In the genomic region with DNA sequence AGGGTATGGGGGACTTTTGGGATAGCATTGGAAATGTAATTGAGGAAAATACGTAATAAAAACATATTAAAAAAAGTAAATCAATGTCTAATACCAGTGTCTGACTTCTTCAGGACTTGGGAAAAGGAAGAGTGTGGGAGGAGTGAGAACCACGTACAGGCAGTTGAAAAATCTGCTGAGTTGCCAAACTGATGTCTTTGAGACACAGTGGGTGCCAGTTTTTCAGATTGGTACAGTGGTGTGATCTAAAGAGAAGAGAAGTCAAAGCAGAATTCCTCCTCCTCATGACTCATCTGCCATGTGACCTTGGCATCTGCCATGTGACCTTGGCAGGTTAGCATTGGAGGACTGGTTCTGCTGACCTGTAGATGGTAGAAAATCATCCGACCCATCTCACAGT, we compare ENCODE assay signal across 17 mouse cellular contexts.
"Had no signal": no experiment of that assay in that cellular context is flagged by ENCODE, and none has a peak within 500 bp of the region (broad histone marks: within the 10 kb centered on the region; RNA-seq: fewer than 3 reads in every experiment).

No protein-coding gene starts in this region.

- DNase-seq: left cerebral cortex, postnatal 4 days; liver; liver, embryonic 13.5 days; liver, postnatal 0 days; lung, adult 18-20 months; lung, adult 2 months; lung, embryonic 14.5 days; lung, postnatal 10 days; lung, postnatal 14 days; lung, postnatal 36 days; lung, postnatal 4 days; midbrain, embryonic 14.5 days had no signal

- ATAC-seq: liver, embryonic 12.5 days; liver, postnatal 0 days; lung, postnatal 0 days; midbrain, embryonic 13.5 days; midbrain, embryonic 15.5 days; midbrain, embryonic 16.5 days had no signal
